Mouse (Mus musculus): ENCODE measurements at regions not wholly inside any gene's neighbourhood (a gene's known extent, or its start where the extent isn't known, plus 50 kb on each side); places are given as distances from the start of the nearest gene placed in this dataset.

DNA sequence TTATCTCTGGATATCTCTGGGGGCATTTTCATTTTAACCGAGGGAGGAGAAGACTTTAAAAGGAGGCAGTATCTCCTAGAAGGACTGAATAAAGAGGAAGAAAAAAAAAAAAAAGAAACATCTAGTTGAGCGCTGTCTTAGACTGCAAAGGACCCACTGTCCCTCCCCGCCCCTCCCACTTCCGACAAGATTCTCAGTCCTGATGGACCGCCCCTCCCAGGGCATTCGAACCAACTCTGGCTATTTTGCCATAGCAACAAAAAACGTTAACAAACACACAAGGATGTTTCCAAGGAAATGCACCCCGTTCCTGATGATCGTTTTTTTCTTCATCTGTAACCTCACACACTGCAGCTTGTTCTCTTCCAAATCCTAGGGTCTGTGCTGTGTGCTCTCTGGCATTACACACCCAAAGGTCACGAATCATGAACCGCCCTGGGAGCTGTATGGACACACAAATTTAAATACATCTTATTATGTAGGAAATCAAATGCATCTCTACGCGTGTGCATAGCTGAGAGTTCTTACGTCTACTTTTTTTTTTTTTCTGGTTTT is 75.8 kb downstream of the Rnd3 start:
- DNase-seq (ENCODE audit: low spot score), result no peak

DNA sequence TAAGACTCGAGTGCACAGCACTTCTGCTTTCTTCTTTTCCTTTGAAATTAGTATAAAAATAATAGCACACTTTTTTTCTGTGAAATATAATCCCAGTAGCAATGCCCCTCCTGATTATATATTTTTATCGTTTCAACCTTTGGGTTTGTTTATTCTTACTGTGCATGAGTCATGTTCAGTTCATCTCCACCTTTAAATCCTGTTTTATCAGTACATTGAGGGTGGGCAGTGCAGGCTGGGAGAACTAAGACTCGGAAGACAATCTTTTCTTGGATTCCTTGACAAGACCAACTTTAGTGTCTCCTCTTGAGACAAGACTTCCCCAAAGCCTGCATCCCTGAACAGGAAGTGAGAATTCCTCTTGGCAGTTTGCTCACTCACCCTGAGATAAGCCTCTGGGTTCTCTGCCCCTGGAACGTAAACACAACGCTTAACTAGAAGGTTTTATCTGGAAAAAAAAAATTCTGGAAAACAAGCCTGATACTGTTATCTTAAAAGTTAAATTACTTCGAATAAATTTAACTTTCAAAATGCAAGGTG is 76.5 kb downstream of the Rnd3 start:
- no peak for DNase-seq (ENCODE audit: low spot score)

DNA sequence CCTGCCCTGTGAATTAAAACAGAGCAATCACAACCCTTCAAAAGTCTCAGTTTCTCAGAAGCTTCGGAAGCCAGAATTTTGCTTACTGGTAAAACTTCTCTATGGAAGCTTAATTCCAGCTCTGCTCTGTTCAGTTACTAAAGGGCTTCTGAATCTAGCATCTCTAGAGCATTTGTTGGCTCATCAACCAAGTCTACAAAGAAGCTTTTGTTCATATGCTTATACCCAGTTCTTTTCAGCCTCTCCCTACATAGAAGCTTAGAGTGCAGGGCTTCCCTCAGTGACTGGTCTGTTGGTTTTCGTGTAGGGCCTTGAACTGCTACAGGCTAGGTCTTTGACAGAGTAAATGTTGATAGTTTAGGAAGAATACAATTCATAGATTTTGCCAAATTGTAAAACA is 78.0 kb downstream of the Rnd3 start:
- DNase-seq (ENCODE audit: low spot score), result no peak

DNA sequence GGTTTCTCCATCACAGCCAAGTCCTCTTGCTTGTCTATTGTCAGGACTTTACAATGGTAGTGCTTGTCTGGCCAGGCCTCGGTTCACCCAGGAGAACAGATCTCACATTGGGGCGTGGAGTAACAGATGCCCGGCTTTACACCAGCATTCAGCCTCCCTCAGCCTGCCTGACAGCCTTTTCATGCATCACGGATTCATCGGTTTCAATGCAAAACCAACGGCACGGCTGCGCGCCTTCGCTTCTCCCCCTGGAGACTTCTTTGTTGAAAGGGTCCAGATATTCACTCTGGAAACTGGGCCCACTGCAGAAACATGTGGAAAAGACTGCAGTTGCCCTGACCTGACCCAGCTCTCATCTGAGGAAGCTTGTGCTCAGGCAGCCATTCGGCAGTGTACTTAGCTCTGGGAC is 82.5 kb downstream of the Rnd3 start:
- DNase-seq (ENCODE audit: low spot score), result no peak

DNA sequence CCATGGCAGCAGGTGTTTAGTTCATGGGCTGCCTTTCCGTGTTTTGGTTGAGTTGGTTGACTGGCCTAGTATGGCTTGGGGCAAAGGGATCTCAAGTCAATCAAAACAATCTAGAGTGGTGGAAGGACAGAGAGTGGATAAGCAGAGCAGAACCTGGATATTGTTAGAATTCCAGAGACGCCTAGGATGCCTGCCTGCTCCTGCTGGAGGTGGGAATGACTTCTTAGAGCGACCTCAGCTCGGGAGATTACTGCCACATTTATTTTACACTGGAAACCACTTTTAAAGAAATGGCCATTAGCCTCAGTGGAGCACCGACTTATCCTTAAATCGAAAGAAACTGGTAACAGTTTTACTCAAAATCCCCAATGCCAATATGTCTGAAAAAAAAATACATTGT is 83.1 kb downstream of the Rnd3 start:
- no peak for DNase-seq (ENCODE audit: low spot score)

DNA sequence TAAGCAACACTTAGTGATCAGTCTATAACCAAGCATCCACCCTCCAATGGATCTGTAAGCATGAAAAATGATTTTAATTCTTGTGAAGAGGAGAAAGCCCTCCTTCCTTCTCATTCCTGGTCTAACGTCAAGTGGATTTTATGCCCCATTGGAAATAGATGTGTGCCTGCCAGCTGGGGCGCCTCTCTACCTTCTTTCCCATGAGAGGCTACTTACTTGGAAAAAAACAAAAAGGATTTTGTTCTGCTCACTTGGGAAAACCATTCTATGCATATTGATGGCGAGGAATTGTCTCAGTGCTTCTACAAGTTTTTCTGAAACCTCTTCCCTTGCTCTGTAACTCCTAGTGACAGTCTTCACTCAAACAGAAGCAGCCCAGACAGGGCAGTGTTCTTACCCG is 84.1 kb downstream of the Rnd3 start:
- no peak for DNase-seq (ENCODE audit: low spot score)

DNA sequence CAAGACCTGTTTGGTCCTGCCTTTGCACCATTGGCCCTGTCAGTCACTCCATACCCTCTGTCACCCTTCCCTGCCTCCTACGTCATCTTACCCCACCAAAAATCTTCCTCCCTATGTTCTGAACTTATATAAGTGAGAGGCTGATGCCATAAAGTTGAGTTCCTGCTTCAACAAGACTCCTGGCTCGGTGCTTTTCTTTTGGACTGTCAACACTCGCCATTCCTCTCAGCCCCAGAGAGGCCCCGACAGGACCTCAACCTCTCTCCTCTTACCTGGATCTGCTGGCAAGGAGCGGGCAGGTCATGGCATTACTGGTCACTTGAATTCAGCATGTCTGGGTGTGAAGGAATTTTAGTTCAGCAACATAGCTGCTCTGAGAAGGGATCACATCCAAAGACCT is 86.9 kb downstream of the Rnd3 start:
- no peak for DNase-seq (ENCODE audit: low spot score)

DNA sequence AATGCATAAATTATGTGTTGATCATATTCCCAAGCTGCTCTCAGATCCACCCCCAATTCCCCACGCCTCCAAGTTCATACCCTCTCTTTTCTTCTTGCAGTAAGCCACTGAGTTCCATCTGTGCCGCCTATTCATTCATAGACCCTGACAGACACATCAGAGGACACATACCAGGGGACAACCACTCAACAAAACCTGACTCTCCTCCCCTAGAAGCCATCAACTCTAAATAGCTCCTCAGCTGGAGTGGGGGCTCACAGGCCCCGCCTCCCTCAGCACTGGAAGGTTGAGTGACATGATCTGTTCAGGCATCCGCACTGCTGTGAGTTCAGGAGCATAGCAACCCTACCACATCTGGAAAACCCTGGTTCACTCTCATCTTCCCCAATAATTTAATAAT is 90.8 kb downstream of the Rnd3 start:
- DNase-seq (ENCODE audit: low spot score), result no peak

DNA sequence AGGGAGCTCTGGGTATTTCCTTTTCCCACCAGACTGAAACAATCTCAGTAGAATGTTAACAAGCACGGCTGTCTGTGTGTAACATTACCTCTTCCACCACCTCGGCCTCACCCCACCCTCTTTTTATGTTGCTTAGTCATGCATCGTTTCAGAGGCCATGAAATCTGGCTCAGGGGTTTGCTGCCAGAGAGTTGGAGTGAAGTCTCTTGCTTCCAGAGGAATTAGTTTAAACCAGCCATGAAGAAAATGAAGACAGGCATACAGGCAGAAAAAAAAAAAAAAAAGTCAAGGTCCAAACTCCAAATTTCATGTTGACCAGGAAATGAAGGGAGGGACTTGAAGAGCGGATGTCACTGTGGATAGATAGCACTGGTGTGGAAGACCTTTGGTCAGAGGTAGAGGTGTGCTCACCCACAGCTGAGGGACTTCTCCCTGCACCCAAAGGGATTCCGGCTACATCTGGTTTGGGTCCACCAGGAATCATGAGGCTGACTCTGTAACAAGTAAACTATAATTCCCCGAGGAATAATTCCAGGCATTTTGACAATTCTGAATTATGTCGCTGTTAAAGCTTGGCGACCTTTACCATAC is 92.7 kb downstream of the Rnd3 start:
- no peak for DNase-seq (ENCODE audit: low spot score)

DNA sequence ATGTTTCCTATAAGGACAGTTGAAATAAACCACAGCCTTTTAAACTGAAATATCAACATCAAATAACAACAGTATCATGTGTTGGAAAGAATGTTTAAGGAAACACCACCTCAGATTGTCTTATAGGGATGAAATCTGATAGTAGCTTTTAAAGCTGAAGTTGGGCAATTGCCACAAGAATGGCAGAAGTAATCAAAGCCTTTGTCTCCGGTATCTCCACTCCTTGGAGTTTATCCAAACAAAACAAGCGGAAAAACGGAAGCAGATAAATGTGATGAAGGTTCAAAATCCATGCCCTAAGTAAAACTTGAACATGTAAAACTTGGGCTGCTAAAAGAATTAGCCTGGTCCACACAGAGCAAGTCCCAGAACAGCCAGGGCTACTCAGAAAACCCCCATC is 93.6 kb downstream of the Rnd3 start:
- DNase-seq (ENCODE audit: low spot score), result no peak

DNA sequence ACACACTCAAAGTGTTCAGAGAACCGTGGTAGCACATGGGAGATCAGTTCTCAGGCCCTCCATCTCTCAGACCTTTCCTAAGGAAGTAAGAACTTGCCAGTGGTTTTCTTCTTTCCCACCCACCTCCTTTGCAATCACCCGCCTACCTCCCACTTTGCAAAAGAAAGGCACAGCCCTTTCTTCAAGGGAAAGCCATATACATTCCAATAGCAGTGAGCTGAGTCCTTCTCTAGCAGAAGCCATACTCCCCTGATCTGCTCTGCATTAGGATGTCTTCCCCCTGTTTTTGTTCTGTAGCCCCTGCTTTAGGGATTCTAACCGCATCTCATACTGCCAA is 99.1 kb downstream of the Rnd3 start:
- no peak for DNase-seq (ENCODE audit: low spot score)

DNA sequence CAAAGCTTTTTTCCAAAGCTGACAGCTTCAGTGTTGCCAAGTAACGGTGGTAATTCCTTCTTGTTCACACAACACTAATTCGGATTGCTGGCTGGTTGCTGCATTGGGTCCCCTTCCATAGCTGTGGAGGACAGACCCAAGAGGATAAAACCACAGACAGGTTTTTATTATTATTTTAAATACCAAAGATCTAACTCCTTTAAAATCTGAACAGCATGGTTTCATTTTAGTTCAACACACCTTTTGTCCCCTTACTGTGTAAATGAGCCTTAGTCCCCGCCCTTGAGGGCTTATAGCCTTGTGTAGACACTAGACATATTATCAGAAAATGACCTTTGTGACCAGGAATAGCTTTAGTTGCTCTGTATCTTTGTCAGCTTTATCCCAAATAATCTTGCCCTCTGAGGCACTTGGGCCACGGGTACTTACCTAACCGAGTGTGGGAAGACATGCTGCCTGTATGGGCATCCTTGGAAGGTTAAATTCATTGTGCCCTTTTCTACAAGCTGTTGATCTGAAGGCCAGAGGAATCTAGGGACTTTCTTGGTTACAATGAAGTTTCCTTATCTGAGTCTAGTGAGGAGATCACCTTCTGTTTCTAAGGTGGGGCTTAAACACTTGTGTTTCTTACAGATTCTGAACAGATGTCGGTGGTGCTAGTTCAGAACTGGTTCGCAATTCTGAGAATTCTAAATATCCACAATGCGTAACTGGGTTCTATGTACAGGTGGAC is 99.6 kb downstream of the Rnd3 start:
- DNase-seq (ENCODE audit: low spot score), result no peak

DNA sequence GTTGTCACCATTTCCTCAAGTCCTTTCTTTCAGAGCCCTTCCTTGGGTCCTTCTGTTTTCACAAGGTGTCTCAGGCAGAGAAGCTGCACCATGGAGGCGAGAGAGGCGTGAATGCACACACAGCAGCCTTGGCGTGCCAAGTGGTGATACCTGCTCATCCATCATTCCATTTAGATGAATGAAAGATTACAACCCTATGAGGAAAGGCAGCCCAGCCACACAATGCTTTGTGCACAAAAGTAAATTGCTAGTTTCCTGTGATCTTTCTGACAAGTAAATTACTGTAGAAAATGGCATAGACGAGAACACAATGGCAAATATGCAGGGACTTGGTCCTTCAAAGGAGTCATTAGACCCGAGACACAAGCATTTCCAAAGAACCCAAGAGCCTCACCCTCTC is 101.4 kb downstream of the Rnd3 start:
- no peak for DNase-seq (ENCODE audit: low spot score)

DNA sequence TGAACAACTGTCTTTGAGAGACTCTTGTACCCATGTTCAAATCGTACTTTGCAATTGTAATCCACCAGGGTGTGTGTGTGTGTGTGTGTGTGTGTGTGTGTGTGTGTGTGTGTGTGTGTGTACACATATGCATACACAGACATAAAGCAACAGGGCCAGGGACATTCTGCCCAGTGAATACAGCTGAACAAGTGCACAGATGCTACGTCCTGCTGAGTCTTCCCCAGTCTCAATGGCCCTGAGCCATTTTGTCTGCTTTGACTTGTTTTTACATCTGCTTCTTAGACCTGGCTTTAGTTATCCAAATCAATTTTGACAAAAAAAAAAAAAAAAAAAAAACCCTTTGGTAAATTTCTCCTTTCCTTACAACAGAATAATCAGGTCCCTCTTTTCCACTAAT is 103.3 kb downstream of the Rnd3 start:
- no peak for DNase-seq (ENCODE audit: low spot score)

DNA sequence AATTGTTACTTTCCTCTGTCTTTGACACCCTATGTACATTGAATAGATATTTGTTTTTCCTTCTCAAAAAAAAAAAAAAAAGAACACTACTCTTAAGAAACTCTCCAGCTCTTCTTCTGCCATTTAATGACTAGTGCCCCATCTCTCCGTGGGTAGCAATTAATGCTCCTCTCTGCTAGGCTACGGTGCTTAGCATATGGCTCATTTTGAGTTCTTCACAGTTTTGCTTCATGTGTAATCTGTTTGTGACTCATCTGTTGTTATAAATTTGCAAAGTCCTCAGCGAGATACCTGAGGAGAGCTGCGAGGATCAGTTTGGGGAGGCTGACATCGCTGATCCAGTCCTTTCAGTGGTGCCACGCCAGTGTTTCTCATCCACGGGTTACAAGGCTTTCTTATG is 107.8 kb downstream of the Rnd3 start:
- DNase-seq (ENCODE audit: low spot score), result no peak

DNA sequence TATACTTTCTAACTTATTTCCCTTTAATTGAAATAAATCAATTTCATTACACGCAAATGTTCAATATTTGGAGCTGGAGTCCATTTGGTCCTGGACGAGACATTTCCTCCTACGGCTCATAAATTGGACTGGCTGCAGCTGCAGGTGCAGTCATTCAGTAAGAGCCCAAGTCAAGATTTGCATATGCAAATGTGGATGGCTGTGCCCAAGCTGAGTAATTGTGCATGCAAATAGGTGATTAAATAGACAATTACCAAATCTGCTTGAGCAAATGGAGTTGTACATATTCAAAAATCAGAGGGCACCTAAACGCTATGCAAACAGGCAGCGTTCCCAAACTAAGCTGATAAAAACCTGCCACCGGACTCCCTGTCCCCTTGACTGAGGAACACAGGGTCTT is 110.2 kb downstream of the Rnd3 start:
- DNase-seq (ENCODE audit: low spot score), result no peak

DNA sequence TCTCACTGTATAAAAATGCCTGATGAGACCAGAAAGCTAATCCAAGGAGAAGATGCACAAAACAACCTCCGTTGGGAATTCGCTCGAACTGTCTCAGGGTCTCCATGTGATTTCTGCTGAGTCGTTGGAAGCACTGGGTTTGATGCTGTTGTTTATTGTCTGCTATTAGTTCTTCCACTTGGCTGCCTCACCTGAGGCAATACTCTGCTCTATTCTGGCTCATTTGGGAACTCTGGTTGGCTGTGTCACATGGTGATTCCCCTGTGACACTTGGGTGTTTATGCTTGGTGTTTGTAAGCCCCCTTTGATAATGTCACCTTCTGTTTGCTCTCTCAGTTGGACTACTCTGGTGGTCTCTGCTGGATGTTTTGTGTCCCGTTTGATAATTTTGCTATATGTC is 111.9 kb downstream of the Rnd3 start:
- no peak for DNase-seq (ENCODE audit: low spot score)

DNA sequence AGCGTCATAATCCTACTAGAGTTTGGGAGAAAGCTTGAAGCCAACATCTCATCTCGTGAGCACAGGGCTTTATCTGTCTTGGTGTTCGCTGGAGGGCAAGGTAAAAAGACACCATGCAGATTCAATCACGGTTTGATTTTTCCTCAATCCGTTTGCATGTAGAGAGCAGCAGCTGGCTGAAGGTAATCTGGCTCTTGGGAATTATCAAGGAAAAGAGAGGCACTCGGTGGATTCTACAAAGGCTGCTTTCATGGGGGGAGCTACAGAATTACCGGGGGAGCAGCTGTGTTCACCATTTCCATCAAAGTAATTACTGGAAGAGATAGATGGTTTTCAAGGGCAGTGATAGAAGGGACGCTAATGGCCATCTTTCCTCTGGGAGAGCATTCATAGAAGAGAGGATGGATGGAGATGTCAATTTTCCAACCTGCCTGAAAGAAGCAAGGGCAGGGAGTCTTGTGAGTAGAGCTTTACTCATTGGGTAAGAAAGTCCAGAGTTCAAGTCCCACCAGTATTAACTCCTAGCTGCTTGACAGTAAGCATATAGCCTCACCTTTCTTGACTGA is 112.6 kb downstream of the Rnd3 start:
- no peak for DNase-seq (ENCODE audit: low spot score)

DNA sequence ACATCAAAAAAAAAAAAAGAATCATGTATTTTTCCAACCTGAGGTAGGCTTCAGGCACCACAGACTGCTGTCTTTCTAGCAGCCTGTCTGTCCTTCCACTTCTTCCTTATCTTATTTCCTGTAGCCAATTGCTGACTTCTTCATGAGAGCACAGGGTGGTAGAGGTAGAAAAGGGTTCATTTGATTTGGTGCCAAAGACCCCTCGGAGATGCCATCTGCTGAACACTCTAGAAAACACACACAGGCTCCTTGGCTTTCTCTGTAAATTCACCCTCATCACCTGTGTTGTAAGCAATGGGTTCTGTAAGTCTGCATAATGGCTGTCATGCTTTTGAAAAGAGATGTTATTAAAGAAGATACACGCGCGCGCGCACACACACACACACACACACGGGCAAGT is 115.0 kb downstream of the Rnd3 start:
- no peak for DNase-seq (ENCODE audit: low spot score)

DNA sequence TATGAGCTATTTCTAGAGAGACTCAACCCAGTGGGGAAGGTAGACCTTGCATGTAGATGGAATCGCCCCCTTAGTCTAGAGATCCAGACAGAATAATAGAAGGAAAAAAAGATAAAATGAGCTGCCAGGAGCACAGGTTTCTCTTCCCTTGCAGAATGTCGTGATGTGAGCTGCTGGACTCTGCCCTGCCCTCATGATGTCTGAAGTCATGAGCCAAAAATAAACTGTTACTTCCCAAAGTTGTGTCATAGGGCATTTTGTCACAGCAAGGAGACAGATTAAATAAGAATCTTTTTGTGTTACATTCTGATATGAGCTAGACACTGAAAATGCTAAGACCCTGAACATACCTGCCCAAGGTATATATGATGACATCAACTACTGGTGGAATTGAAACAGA is 126.4 kb downstream of the Rnd3 start:
- no peak for DNase-seq (ENCODE audit: low spot score)

DNA sequence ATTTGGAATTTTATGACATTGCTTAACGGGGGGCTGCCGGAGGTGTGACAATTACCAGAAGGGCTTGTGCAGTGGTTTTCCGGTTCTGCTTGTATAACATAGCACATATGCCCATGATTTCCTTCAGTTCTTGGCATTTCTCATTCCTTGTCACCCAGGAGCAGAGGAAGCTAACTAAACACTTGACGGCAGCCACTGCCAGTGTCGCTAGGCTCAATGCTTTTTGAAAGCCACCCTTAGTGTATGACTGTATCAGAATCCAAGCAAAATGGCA is 132.8 kb downstream of the Rnd3 start:
- DNase-seq (ENCODE audit: low spot score), result no peak

DNA sequence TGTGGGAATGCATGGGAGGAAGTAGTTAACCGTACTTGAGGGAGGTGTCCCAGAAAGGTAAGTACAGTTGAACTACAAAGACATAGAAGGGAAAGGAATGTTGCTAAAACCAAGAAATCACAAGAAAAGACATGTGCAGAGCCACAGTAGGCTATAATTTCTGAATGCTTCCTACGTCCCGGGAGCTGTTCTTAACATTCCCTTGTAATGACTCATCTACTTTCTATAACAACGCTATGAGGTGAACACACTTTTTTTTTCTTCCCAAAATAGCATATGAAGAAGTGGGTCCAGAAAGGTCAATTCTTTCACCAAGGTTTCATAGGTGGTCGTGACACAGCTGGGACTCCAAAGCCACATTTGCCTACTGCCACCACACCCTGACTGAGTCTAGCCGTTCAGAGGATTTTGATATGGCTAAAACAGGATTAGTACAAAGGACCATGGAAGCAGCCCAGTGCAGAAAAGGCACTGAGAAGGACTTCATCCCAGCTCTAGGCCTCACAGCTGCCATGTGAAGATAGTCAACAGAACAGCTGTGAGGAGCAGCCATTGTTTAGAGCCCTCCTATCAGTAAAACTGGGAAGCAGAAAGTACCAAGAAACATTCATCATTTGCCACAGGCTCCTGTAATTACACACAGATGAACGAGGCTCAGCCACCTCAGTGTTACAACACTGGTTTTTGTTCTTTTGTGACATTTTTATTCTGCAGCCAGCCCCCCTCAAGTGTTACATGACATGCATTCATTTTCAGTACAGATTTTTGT is 133.4 kb downstream of the Rnd3 start:
- DNase-seq (ENCODE audit: low spot score), result no peak

DNA sequence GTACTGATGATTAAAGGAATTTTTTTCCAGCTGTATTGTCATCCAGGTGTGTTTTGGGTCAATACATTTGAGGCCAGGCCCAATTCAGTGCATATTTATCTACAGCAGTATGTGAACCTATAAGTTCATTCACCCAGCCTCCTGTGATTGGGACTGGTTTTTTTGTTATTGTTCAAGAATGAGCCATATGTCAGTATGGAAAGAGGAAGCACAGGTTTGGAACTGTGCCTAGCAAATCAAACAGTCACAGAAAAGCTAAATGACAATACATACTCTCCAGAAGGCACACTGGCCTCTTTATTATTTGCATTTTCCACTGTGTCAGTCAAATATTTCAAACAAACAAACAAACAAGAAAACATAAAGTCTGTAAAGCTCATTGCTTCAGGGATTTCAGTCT is 134.7 kb downstream of the Rnd3 start:
- no peak for DNase-seq (ENCODE audit: low spot score)
